Mouse (Mus musculus) gastrocnemius, postnatal 4 days (tissue): ENCODE results near the gene Msi2. TPM values are rescaled to one million over a fixed set of nuclear protein-coding genes. Genes with fewer than 3 reads are reported as not detected.

ENCODE experiments used
- DNase-seq, 2 experiments: peaks; one replicate each; pipeline ENCODE4 v3.0.0; 2021 to 2022; ENCODE audit warnings: low spot score in 2 of 2, mixed read lengths in 2 of 2
- long read RNA-seq, 2 experiments: library from polyadenylated mRNA; stranded (forward); transcript quantifications; one replicate each; pipeline ENCODE4 v2.0.0; 2021
- total RNA-seq, 2 experiments: library from RNA; stranded (reverse); gene quantifications; 2 replicates each; pipeline ENCODE4 v1.2.3; 2021

The Msi2 gene
- total RNA-seq = 100 to 1,000 TPM; 225 to 240 TPM
- long read RNA-seq, experiment 1, partial matches to known transcripts = 1 of 15 reads
- long read RNA-seq, experiment 1, other reads (novel, unspliced or antisense) = 14 of 15 reads
- long read RNA-seq, experiment 2, partial matches to known transcripts = 2 of 22 reads
- long read RNA-seq, experiment 2, other reads (novel, unspliced or antisense) = 20 of 22 reads

- peak; percentile 80 to 90 for DNase-seq
These were observed at the start of gene Msi2 for GRCm38 (mm10) chr11:88718050-88718765. Gene Msi2 (minus strand): TSS chr11:88718513.

GRCm38 (mm10) chr11:88765635-88766034 is 47.3 kb upstream of the Msi2 start:
- DNase-seq = no peak

GRCm38 (mm10) chr11:88763371-88763770 is 45.1 kb upstream of the Msi2 start:
- no peak for DNase-seq

DNA sequence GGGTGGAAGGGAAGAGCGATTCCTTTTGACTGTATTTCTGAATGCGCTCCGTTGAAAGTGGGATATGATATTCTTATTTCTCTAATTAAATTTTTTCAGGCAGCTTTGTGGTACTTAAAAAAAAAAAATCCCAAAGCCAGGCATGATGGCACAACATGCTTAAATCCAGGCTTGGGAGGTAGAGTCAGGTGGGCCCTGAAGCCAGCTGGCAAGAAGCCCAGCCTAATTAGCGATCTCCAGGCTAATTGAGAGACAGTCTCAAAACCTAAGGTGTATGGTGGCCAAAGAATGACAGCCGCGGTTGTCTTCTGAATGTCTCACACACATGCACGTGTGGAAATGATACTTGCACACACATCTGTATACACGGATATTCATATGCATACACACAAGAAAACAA is 41.2 kb upstream of the Msi2 start:
- DNase-seq = no peak

- DNase-seq = no peak
These were observed 40.1 kb upstream of the Msi2 start for GRCm38 (mm10) chr11:88758402-88758801.

- no peak for DNase-seq
These were observed 27.0 kb upstream of the Msi2 start for GRCm38 (mm10) chr11:88745306-88745705.

GRCm38 (mm10) chr11:88739574-88740295 is 21.4 kb upstream of the Msi2 start:
- DNase-seq = no peak

- DNase-seq = no peak
These were observed 11.1 kb upstream of the Msi2 start for GRCm38 (mm10) chr11:88729363-88729762.

DNA sequence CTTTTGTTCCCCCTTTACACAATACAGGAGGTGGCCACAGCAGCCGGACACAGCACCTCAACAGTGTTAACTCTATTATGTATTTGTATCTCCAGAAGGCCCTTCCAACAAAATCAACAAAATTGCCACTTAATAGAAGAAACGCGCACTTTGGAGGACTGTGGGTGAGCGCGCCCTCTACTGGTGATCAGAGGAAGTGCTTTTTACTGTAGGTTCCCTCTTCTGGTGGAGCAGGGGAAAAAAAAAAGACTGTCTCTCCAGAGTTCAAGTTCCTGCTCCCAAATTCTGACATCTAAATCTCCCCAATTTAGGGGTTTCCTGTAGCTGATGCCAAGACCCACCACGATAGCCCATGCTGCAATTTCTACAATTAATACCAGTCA is 10.2 kb upstream of the Msi2 start:
- peak; percentile 50 to 76 for DNase-seq

- DNase-seq = no peak
These were observed 9.6 kb upstream of the Msi2 start for GRCm38 (mm10) chr11:88727768-88728507.

DNA sequence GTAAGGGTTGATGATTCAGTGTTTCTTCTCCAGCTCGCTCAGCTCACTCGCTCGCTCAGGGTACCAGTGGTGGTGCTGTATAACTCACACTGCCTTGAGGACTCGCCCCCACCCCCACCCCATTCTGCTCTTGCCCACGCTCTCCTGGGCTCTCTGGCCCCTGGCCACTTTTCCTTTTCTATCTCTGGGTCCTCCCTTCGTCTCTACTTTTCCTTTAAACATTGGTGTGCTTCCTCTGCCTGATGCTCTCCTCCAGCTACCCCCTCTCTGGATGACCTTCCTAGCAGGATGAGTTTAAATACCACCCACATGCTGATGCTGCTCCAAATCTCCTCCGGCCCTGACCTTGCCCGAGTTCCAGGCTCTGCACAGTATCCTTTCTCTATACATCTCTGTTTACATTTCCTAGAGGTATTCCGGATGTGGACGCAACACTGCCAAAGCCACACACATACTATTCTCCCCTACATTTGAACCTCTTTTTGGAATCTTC is 2.9 kb upstream of the Msi2 start:
- DNase-seq = no peak

- DNase-seq = no peak
These were observed 2.2 kb upstream of the Msi2 start for GRCm38 (mm10) chr11:88720261-88721143.

- no peak for DNase-seq
These were observed 1.3 kb upstream of the Msi2 start for GRCm38 (mm10) chr11:88719601-88720000.

DNA sequence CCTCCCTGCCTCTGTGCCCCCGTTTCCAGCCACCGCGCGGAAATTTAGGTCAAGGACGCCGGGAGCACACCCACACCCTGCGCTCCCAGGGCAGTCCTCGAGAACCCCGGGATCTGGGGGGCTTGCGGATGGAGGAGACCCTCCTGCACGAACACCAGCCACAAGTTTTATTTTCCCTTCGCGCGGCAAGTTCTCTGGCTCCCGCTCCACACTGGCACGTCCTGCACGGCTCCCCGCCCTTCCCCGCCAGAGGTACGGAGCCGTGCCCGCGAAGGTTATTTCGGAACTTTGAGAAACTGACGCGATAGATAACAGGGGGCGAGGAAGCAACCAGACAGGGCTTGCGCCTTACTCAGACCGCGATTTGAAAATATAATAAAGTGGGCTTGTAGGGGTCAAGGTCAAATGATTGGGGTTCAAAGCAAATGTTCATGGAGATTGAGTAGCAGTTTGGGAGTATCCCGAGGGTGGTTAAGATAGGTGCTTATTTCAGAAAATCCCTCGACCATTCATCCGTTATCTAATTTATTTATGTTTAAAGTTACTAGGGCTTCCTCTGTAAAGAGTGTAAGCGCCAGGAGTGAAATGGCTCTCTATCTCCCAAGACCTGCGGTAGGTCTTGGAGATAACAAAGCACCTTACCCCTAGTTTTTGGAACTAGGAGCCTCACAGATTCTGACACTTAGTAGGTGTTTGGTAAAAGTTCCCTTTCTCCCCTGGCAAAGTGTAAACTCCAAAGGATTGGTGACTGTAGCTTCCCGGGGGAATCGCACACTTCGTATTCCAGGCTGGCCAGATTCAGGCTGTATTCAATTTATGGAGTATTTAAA is 668 bp upstream of the Msi2 start:
- DNase-seq = no peak

- no peak for DNase-seq
These were observed 666 bp downstream of the Msi2 start for GRCm38 (mm10) chr11:88717644-88718049.

DNA sequence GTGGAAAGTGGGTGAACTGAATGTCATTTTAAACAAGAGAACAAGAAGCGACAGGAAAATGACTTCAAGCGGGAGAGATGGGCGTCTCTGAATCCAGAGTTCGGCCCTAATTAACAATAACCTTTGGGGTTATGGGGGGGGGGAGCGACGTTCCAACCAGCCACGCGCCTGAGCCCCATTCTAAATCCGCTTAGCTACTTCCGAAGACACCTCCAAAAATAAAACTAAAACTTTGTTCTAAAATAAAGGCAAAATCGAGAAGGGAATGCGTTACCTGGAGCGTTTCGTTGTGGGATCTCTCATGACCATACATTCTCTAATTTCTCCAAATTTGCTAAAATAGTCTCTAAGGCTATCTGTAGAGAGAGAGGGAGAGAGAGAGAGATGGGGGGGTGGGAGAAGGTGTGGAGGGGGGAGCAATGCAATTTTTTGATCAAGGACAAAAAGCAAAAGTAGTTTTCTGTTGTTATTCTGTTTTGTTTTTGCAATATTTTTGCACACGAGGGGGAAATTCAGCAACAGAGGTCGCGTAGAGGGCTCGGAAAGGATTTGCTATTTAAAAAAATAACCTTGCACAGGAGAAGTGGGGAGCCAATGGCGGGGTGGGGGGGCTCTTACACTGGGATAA is 1.2 kb downstream of the Msi2 start:
- DNase-seq = no peak

- no peak for DNase-seq
These were observed 2.0 kb downstream of the Msi2 start for GRCm38 (mm10) chr11:88716061-88716994.

DNA sequence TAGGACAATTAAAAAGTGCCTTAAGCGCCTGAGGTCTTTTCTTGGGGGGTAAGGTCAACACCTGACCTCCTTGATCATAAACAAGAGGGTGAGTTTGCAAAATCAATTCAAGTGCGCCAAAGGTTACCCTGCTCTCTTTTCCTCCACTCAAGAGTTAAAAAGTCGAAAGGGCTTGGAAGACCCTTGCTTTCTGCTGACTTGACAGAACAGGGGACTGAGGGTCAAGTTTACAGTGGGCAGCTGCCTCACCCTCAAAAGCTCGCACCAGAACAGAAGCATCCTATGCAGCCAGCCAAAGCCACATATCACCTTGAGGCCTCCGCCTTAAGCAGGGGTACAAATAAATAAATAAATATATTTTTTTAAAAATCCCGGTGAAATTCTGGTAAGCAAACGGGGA is 3.0 kb downstream of the Msi2 start:
- DNase-seq = no peak
